In genomic region chr6:120840258-120840657, GRCm38 (mm10) we compare ENCODE assay signal across 30 mouse cellular contexts. TPM values are rescaled to one million over a fixed set of nuclear protein-coding genes. Genes with fewer than 3 reads are reported as not detected.
A peak's percentile ranks its signal among the peaks of the same experiment; 100 is the strongest.
DNase-seq lines count a peak whose midpoint lies in the region; ATAC-seq and TF ChIP-seq lines count a peak whose summit lies in the region.
"Had no signal": no experiment of that assay in that cellular context is flagged by ENCODE, and none has a peak within 500 bp of the region (broad histone marks: within the 10 kb centered on the region; RNA-seq: fewer than 3 reads in every experiment).

No protein-coding gene starts in this region.

- 91% methylated on average over 7 of the region's 7 CpGs for WGBS in lung, embryonic 14.5 days
- 91% methylated on average over 7 of the region's 7 CpGs for WGBS in lung, adult 2 months

- no peak for ATAC-seq in lung, embryonic 14.5 days (ENCODE audit: insufficient read depth)
- ATAC-seq: forebrain, embryonic 13.5 days; intestine, embryonic 16.5 days had no signal

- DNase-seq in lung, embryonic 14.5 days: peak; percentile 12
- DNase-seq in lung, adult 2 months: no peak
- peak; percentile 48 for DNase-seq in NIH3T3 (ENCODE audit: low read depth)
- peak; percentile 79 for DNase-seq in fat pad, adult 2 months (ENCODE audit: extremely low read depth, low read depth, low spot score)
- no peak for DNase-seq in spleen, postnatal 4 days (ENCODE audit: low spot score in 2 of 2)
- DNase-seq in cerebellum, adult 9-10 months: no peak
- DNase-seq: adrenal gland, postnatal 25 days; cerebellum, adult 2 months; cerebellum, postnatal 25 days; gastrocnemius, postnatal 10 days; heart, adult 18-20 months; heart, postnatal 4 days; kidney, adult 8-10 months; kidney, postnatal 10 days; layer of hippocampus, adult 9-11 months; midbrain, embryonic 14.5 days; right cerebral cortex, adult 18-20 months; spleen, adult 18-20 months; thymus, adult 18-20 months; thymus, postnatal 25 days had no signal

- H3K79me2 ChIP-seq in myocyte (ENCODE audit: control insufficient read depth, insufficient read depth): peaks cover 87% of the 10 kb centered on the region

- H3K27me3 ChIP-seq in lung, embryonic 14.5 days (ENCODE audit: insufficient read depth, low read length): no peaks in the 10 kb centered on the region
- no peaks in the 10 kb centered on the region for H3K27me3 ChIP-seq in myocyte (ENCODE audit: control insufficient read depth, insufficient read depth, insufficient read length)
- H3K27me3 ChIP-seq: embryonic facial prominence, embryonic 15.5 days; forebrain, embryonic 13.5 days; hindbrain, embryonic 13.5 days; limb, embryonic 13.5 days; lung, embryonic 15.5 days had no signal

- no peak overlapping the region for H3ac ChIP-seq in myocyte (ENCODE audit: control insufficient read depth, insufficient read length)

- H3K4me2 ChIP-seq in lung, embryonic 14.5 days: no peak overlapping the region
- H3K4me2 ChIP-seq in myocyte (ENCODE audit: low read depth): no peak overlapping the region
- H3K4me2 ChIP-seq: embryonic facial prominence, embryonic 15.5 days; forebrain, embryonic 13.5 days; heart, embryonic 11.5 days; hindbrain, embryonic 13.5 days; limb, embryonic 13.5 days; lung, embryonic 15.5 days had no signal

- no peaks in the 10 kb centered on the region for H3K36me3 ChIP-seq in lung, embryonic 14.5 days (ENCODE audit: insufficient read depth)
- H3K36me3 ChIP-seq in myocyte (ENCODE audit: control insufficient read depth, insufficient read depth): no peaks in the 10 kb centered on the region
- H3K36me3 ChIP-seq: embryonic facial prominence, embryonic 15.5 days; lung, embryonic 15.5 days had no signal

- no peaks in the 10 kb centered on the region for H3K9me3 ChIP-seq in lung, embryonic 14.5 days (ENCODE audit: low read depth, low read length)
- H3K9me3 ChIP-seq: embryonic facial prominence, embryonic 10.5 days; embryonic facial prominence, embryonic 15.5 days; forebrain, embryonic 13.5 days; hindbrain, embryonic 13.5 days; limb, embryonic 13.5 days; lung, embryonic 15.5 days had no signal

- TF ChIP-seq POLR2A in lung, adult 2 months (IDR thresholded peaks at IDR 0.05; ENCODE audit: borderline replicate concordance, extremely low read depth, low read depth, low read length): no peak
- TF ChIP-seq POLR2A in myocyte (IDR thresholded peaks at IDR 0.05; ENCODE audit: insufficient read length, low read depth): no peak

- H3K4me3 ChIP-seq in lung, embryonic 14.5 days (ENCODE audit: low read depth, low read length): no peak overlapping the region
- H3K4me3 ChIP-seq in lung, adult 2 months (replicated peaks; ENCODE audit: extremely low read depth, low read depth, low read length): no peak overlapping the region
- no peak overlapping the region for H3K4me3 ChIP-seq in myocyte
- H3K4me3 ChIP-seq: embryonic facial prominence, embryonic 10.5 days; embryonic facial prominence, embryonic 15.5 days; forebrain, embryonic 13.5 days; hindbrain, embryonic 13.5 days; limb, embryonic 13.5 days; lung, embryonic 15.5 days had no signal

- no peak for TF ChIP-seq CTCF in lung, embryonic 14.5 days (IDR thresholded peaks at IDR 0.05; ENCODE audit: low read depth)
- TF ChIP-seq CTCF in lung, adult 2 months (IDR thresholded peaks at IDR 0.05; ENCODE audit: insufficient read depth, low read length): no peak

- peaks cover 2% of the 10 kb centered on the region; the same call in 1 of the 2 replicates for H3K4me1 ChIP-seq in lung, embryonic 14.5 days (ENCODE audit: insufficient read depth)
- H3K4me1 ChIP-seq in lung, adult 2 months (ENCODE audit: control insufficient read depth, insufficient read depth, low read length): peaks cover 4% of the 10 kb centered on the region; the same call in 1 of the 2 replicates

- H3K27ac ChIP-seq in lung, embryonic 14.5 days (ENCODE audit: low read depth): no peak overlapping the region
- H3K27ac ChIP-seq: embryonic facial prominence, embryonic 10.5 days; embryonic facial prominence, embryonic 15.5 days; forebrain, embryonic 13.5 days; hindbrain, embryonic 13.5 days; limb, embryonic 13.5 days; lung, embryonic 15.5 days; stomach, postnatal 0 days had no signal

- no peak overlapping the region for H3K9ac ChIP-seq in lung, embryonic 14.5 days
- H3K9ac ChIP-seq: embryonic facial prominence, embryonic 15.5 days; forebrain, embryonic 13.5 days; hindbrain, embryonic 13.5 days; limb, embryonic 13.5 days; lung, embryonic 15.5 days had no signal

TF ChIP-seq in myocyte, 11 proteins besides CTCF, POLR2A, EP300 and RAD21:
- no peak for TF ChIP-seq E2F4 (IDR thresholded peaks at IDR 0.05; ENCODE audit: insufficient read depth)
- no peak for TF ChIP-seq POLR2AphosphoS2 (IDR thresholded peaks at IDR 0.05; ENCODE audit: insufficient read length, low read depth)
- 0 out of 2 replicates have a peak, but pooled peaks have one; percentile 61 for TF ChIP-seq CEBPB (IDR thresholded peaks at IDR 0.05; ENCODE audit: insufficient read depth, poor library complexity, severe bottlenecking)
TF ChIP-seq in myocyte: peak in this region for 1.

RNA-seq across cellular contexts. Expression of gene Bcl2l13, which starts 4.2 kb away (rescaled TPM):
- polyA plus RNA-seq in lung, embryonic 14.5 days (2014; fragmentation: Nextera tagmentation; extraction: Ambion mirVana): 34.4 and 34.6 TPM in 2 replicates
- 17.3 and 21.1 TPM in 2 replicates for polyA plus RNA-seq in lung, adult 2 months (2012; rRNA removed)
- polyA plus RNA-seq in myocyte (2012; fragmentation: generic; extraction: Trizol): 32.8 TPM

RNA-seq across cellular contexts. Expression of gene Atp6v1e1, which starts 17.7 kb away (rescaled TPM):
- polyA plus RNA-seq in lung, embryonic 14.5 days (2014; fragmentation: Nextera tagmentation; extraction: Ambion mirVana): 92.1 and 92.3 TPM in 2 replicates
- 115 and 161 TPM in 2 replicates for polyA plus RNA-seq in lung, adult 2 months (2012; rRNA removed)
- 206 TPM for polyA plus RNA-seq in myocyte (2012; fragmentation: generic; extraction: Trizol)

Comparison
In these comparisons a context has a peak if more than half of its experiments do, and no peak if none do; other contexts are left out.
1. DNase-seq: peak in lung, embryonic 14.5 days (single experiment), NIH3T3 (single experiment) and fat pad, adult 2 months (single experiment); none in lung, adult 2 months (single experiment), spleen, postnatal 4 days (0 of 2) and cerebellum, adult 9-10 months (single experiment).